Mouse (Mus musculus) MEL (cell line): ENCODE measurements around the gene Tnni2. TPM values are rescaled to one million over a fixed set of nuclear protein-coding genes. Genes with fewer than 3 reads are reported as not detected.

Experiments used
- DNase-seq: peaks from one replicate; pipeline ENCODE4 v3.0.0; 2011; ENCODE audit warnings: low read depth, low spot score
- H3K27ac ChIP-seq: 2 replicates; pipeline ENCODE4 v1.5.1; 2012; ENCODE audit warnings: low read depth, mild to moderate bottlenecking, control low read depth, low read length, moderate library complexity; ENCODE audit not compliant: control insufficient read depth
- H3K27me3 ChIP-seq, 2 experiments: fragments of 150-350 bp in 1 of 2; sonication (generic) in 1 of 2; 2 replicates each; pipeline ENCODE4 v1.6.1; 2012; ENCODE audit warnings: low read length in 2 of 2, mild to moderate bottlenecking in 2 of 2, improper control_type of control experiment in 1 of 2, moderate library complexity in 1 of 2; ENCODE audit not compliant: insufficient read depth in 2 of 2, control insufficient read depth in 1 of 2
- H3K36me3 ChIP-seq, 2 experiments: 2 replicates each; pipeline ENCODE4 v1.6.1; 2012 to 2014; ENCODE audit warnings: low read length in 2 of 2, improper control_type of control experiment in 1 of 2, inconsistent platforms in 1 of 2, mild to moderate bottlenecking in 1 of 2; ENCODE audit not compliant: insufficient read depth in 2 of 2, control insufficient read depth in 1 of 2
- H3K4me1 ChIP-seq, 2 experiments: fragments of 150-350 bp in 1 of 2; sonication (generic) in 1 of 2; 2 replicates each; pipeline ENCODE4 v1.6.1; 2012; ENCODE audit warnings: low read length in 2 of 2, improper control_type of control experiment in 1 of 2, mild to moderate bottlenecking in 1 of 2; ENCODE audit not compliant: insufficient read depth in 2 of 2, control insufficient read depth in 1 of 2
- H3K4me3 ChIP-seq, 2 experiments: fragments of 150-350 bp in 1 of 2; sonication (generic) in 1 of 2; 2 replicates each; pipeline ENCODE4 v1.5.1; 2012; ENCODE audit warnings: low read depth in 2 of 2, low read length in 2 of 2, mild to moderate bottlenecking in 2 of 2, moderate library complexity in 2 of 2, control low read depth in 1 of 2, improper control_type of control experiment in 1 of 2; ENCODE audit not compliant: control insufficient read depth in 1 of 2, insufficient read depth in 1 of 2
- H3K79me2 ChIP-seq: 2 replicates; pipeline ENCODE4 v1.6.1; 2012; ENCODE audit warnings: mild to moderate bottlenecking, low read length, moderate library complexity; ENCODE audit not compliant: control insufficient read depth, poor library complexity, insufficient read depth
- H3K9ac ChIP-seq: 2 replicates; pipeline ENCODE4 v1.6.1; 2012; ENCODE audit warnings: low read depth, mild to moderate bottlenecking, control low read depth, low read length, moderate library complexity; ENCODE audit not compliant: control insufficient read depth, poor library complexity, severe bottlenecking
- H3K9me3 ChIP-seq: fragments of 150-350 bp; sonication (generic); replicated peaks from 2 replicates; pipeline ENCODE4 v1.6.1; 2012; ENCODE audit warnings: mild to moderate bottlenecking, low read length, improper control_type of control experiment, moderate library complexity; ENCODE audit not compliant: insufficient read depth
- CHD1 ChIP-seq: IDR thresholded peaks from 2 replicates; pipeline ENCODE4 v1.6.1; 2012; ENCODE audit warnings: low read depth, mild to moderate bottlenecking, inconsistent platforms, low read length, improper control_type of control experiment
- CHD2 ChIP-seq: IDR thresholded peaks from 2 replicates; pipeline ENCODE4 v1.6.1; 2011; ENCODE audit warnings: low read length, improper control_type of control experiment
- CTCF ChIP-seq, 3 experiments: IDR thresholded peaks in 2 of 3; conservative IDR thresholded peaks in 1 of 3; 2 replicates each; pipeline ENCODE4 v1.5.1; 2011 to 2012; ENCODE audit warnings: low read length in 3 of 3, low read depth in 2 of 3, mild to moderate bottlenecking in 2 of 3, improper control_type of control experiment in 1 of 3, inconsistent platforms in 1 of 3, mixed read lengths in 1 of 3, moderate library complexity in 1 of 3; ENCODE audit not compliant: control insufficient read depth in 1 of 3, insufficient read depth in 1 of 3, poor library complexity in 1 of 3, severe bottlenecking in 1 of 3
- E2F4 ChIP-seq: IDR thresholded peaks from 2 replicates; pipeline ENCODE4 v1.6.1; 2011; ENCODE audit warnings: low read depth, low read length, improper control_type of control experiment, borderline replicate concordance
- EP300 ChIP-seq, 2 experiments: IDR thresholded peaks; 2 replicates each; pipeline ENCODE4 v1.6.1; 2011; ENCODE audit warnings: improper control_type of control experiment in 2 of 2, low read length in 2 of 2, low read depth in 1 of 2, mild to moderate bottlenecking in 1 of 2
- JUND ChIP-seq: IDR thresholded peaks from 2 replicates; pipeline ENCODE4 v1.6.1; 2011; ENCODE audit warnings: low read depth, mild to moderate bottlenecking, improper control_type of control experiment, low read length
- MAFK ChIP-seq: IDR thresholded peaks from 2 replicates; pipeline ENCODE4 v1.6.1; 2011; ENCODE audit warnings: low read depth, mild to moderate bottlenecking, low read length, improper control_type of control experiment, borderline replicate concordance
- MYB ChIP-seq: IDR thresholded peaks from 2 replicates; pipeline ENCODE4 v1.6.1; 2011; ENCODE audit warnings: mild to moderate bottlenecking, low read depth, low read length, improper control_type of control experiment
- NRF1 ChIP-seq: IDR thresholded peaks from 2 replicates; pipeline ENCODE4 v1.6.1; 2014; ENCODE audit warnings: low read depth, mild to moderate bottlenecking, inconsistent platforms, low read length, improper control_type of control experiment, moderate library complexity; ENCODE audit not compliant: poor library complexity, insufficient read depth, severe bottlenecking
- RAD21 ChIP-seq: IDR thresholded peaks from 2 replicates; pipeline ENCODE4 v1.6.1; 2011; ENCODE audit warnings: mild to moderate bottlenecking, low read depth, low read length, improper control_type of control experiment
- RCOR1 ChIP-seq: IDR thresholded peaks from 2 replicates; pipeline ENCODE4 v1.6.1; 2012; ENCODE audit warnings: low read depth, mild to moderate bottlenecking, inconsistent platforms, low read length, improper control_type of control experiment
- SMC3 ChIP-seq: IDR thresholded peaks from 2 replicates; pipeline ENCODE4 v1.6.1; 2011; ENCODE audit warnings: low read depth, low read length, improper control_type of control experiment
- TCF12 ChIP-seq: IDR thresholded peaks from 2 replicates; pipeline ENCODE4 v1.6.1; 2014; ENCODE audit warnings: low read depth, mild to moderate bottlenecking, inconsistent platforms, low read length, improper control_type of control experiment, moderate library complexity
- USF1 ChIP-seq: IDR thresholded peaks from 2 replicates; pipeline ENCODE4 v1.6.1; 2014; ENCODE audit warnings: low read depth, mild to moderate bottlenecking, inconsistent platforms, low read length, improper control_type of control experiment, moderate library complexity
- ZC3H11A ChIP-seq: IDR thresholded peaks from 2 replicates; pipeline ENCODE4 v1.6.1; 2012; ENCODE audit warnings: low read depth, mild to moderate bottlenecking, inconsistent platforms, low read length, improper control_type of control experiment
- polyA plus RNA-seq, 2 experiments: library from polyadenylated mRNA; stranded (reverse) in 1 of 2; unstranded in 1 of 2; fragments of >175 nt in 1 of 2; fragments of >200 nt in 1 of 2; gene quantifications; 2 replicates each; pipeline versions ENCODE4 v1.2.1 to v1.2.4; 2012; ENCODE audit warnings: low replicate concordance in 2 of 2, low read depth in 1 of 2; ENCODE audit not compliant: insufficient read length in 2 of 2, insufficient read depth in 1 of 2, missing spikeins in 1 of 2
- total RNA-seq: library from RNA; depleted of rRNA; stranded (reverse); fragments of 300-350 nt; gene quantifications from 2 replicates; pipeline ENCODE4 v1.2.3, GENCODE M21; 2012

The Tnni2 gene
- total and polyA plus RNA-seq, 3 experiments: 0.84 TPM; not detected in 2

- H3K4me3 ChIP-seq: no peak within 1 kb of the TSS
- no peak within 1 kb of the TSS for H3K9ac ChIP-seq
- H3K36me3 ChIP-seq: no peaks in the 10 kb centered on the region
- H3K27me3 ChIP-seq: peaks cover 5 to 9% of the 10 kb centered on the region in 2 experiments; a peak in 3 of 4 replicates
- H3K9me3 ChIP-seq: no peaks in the 10 kb centered on the region
- H3K4me1 ChIP-seq: no peaks in the 10 kb centered on the region
- no peak for TF ChIP-seq CHD2
- TF ChIP-seq RCOR1: no peak
- no peak for TF ChIP-seq EP300 (IDR thresholded peaks at IDR 0.05; ENCODE audit: low read depth in 1 of 2, low read length in 2 of 2)
- no peak for TF ChIP-seq MYB
- no peak for TF ChIP-seq TCF12
- TF ChIP-seq CHD1: no peak
- DNase-seq: no peak
- no peak within 1 kb of the TSS for H3K27ac ChIP-seq
- no peaks in the 10 kb centered on the region for H3K79me2 ChIP-seq
These were observed 7.3 kb upstream of the Tnni2 start, which contains the start of gene Syt8 for GRCm38 (mm10) chr7:142434137-142434865. TSS of gene Syt8 (plus strand) at chr7:142434850.

DNA sequence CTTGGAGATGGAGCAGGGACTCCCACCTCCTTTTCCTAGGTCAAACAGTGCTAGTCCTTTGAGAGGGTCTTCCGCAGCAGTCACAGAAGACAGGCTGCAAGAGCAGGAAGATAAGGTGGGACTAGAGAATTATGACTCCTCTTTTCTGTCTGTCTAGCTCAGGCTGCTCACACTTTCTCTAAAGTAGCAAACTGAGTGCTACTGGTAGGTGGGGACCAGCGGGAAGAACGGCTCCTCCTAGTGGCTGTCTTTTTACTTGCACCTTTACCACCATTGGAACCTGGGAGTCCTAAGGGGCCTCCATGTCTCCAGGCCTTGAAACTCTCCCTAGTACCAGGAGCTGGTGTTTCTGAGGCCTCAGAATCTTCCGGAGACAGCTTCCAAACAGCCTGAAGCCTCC lies 6.1 kb upstream of the Tnni2 start:
- Histone ChIP-seq H3K36me3 (no peaks in the 10 kb centered on the region), H3K4me3 (no peak overlapping the region)
- DNase-seq: peak; percentile 73
- TF ChIP-seq NRF1 (no peak), ZC3H11A (peak; percentile 97), MAFK (no peak), RAD21 (peak; percentile 85), SMC3 (peak; percentile 99), CTCF (IDR thresholded peaks at IDR 0.05 in 2 of 3, conservative IDR thresholded peaks at IDR 0.05 in 1 of 3; ENCODE audit: control insufficient read depth in 1 of 3, insufficient read depth in 1 of 3, low read depth in 2 of 3, low read length in 3 of 3, poor library complexity in 1 of 3, severe bottlenecking in 1 of 3) (peak; percentile 89 to 95 (median 93)), JUND (0 out of 2 replicates have a peak, but pooled peaks have one; percentile 34), USF1 (peak; percentile 22; the same call in 1 of the 2 replicates), E2F4 (no peak)
- TF ChIP-seq, all 39 proteins: peak for 6
- Histone ChIP-seq H3K9ac (no peak overlapping the region), H3K27me3 (peaks cover 4 to 9% of the 10 kb centered on the region in 2 experiments; a peak in 3 of 4 replicates), H3K27ac (no peak overlapping the region), H3K79me2 (no peaks in the 10 kb centered on the region), H3K9me3 (no peaks in the 10 kb centered on the region), H3K4me1 (no peaks in the 10 kb centered on the region)
